Mouse (Mus musculus): ENCODE measurements at regions not wholly inside any gene's neighbourhood (a gene's known extent, or its start where the extent isn't known, plus 50 kb on each side); places are given as distances from the start of the nearest gene placed in this dataset.

DNA sequence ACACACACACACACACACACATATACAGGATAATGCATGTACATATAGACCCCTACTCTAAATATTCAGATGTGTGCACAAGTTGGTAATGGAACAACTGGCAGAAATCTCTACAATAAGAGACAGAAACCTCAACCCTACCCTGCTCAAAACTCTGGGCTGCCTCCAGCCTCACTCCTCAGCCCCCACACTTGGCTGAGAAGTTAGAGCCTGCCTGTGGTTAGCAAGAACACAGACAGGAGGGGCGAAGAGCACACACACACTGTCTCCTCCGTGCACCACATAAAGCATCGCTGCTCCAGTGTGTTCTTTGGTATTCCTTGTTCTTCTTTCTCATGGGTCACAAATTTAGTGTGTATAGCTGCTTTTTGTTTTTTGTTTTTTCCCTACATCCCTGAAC, 382.0 kb upstream of the Sox9 start:
- H3K4me3 ChIP-seq, result no peak overlapping the region
- no peaks in the 10 kb centered on the region for H3K27me3 ChIP-seq (replicated peaks)
- 92% methylated on average over 3 of the region's 3 CpGs for WGBS
- H3K4me1 ChIP-seq, result no peaks in the 10 kb centered on the region
- no peaks in the 10 kb centered on the region for H3K36me3 ChIP-seq (replicated peaks)
- no peaks in the 10 kb centered on the region for H3K9me3 ChIP-seq
- H3K9ac ChIP-seq, result no peak overlapping the region
- H3K27ac ChIP-seq, result no peak overlapping the region
- H3K4me2 ChIP-seq, result no peak overlapping the region
- ATAC-seq (replicated peaks), result no peak

DNA sequence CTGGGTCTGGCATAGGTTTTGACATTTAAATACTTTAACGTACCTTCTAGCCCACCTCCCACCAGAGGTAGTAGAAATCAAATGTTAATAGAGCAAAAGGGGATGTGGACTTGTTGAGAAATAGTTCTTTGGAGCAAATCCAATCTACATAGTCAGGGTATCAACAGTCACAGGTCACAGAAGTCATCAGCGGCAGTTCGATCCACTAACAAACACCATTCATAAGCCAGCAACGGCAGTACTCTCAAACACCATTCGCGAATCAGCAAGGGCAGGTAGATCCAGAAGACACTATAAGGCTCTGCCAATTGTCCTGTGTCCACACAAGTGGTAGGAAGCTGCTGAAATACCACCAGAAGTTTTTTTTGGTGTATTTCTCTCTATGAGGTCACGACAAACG, 374.3 kb upstream of the Sox9 start:
- no peak overlapping the region for H3K4me2 ChIP-seq
- ATAC-seq (replicated peaks), result no peak
- no peaks in the 10 kb centered on the region for H3K27me3 ChIP-seq (replicated peaks)
- WGBS, result 95% methylated on average over 8 of the region's 8 CpGs
- no peak overlapping the region for H3K27ac ChIP-seq
- H3K4me1 ChIP-seq, result 0 out of 2 replicates have a peak, but pooled peaks cover 8% of the 10 kb centered on the region
- no peak overlapping the region for H3K9ac ChIP-seq
- no peak overlapping the region for H3K4me3 ChIP-seq
- no peaks in the 10 kb centered on the region for H3K36me3 ChIP-seq (replicated peaks)
- no peaks in the 10 kb centered on the region for H3K9me3 ChIP-seq

DNA sequence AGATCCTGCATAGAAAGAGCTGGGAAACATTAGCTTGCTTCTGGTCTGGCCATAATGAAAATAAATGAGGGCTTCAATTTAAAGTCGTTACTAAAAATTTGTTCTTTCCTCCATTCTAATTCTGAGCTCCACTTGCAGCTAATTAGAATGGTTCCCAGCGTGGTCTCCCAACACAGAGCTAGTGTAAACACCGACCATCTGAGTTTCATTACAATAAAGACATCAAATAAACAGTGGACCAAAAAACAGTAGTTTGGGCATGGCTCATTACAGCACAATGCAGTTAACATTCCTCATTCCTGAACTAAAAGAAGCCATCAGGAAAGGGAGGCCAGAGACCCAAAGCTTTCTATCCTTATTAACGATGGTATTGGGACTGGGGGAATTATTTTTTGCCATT, 369.6 kb upstream of the Sox9 start:
- 17% methylated on average over 4 of the region's 4 CpGs for WGBS
- Histone ChIP-seq H3K4me1 (0 out of 2 replicates have a peak, but pooled peaks cover 8% of the 10 kb centered on the region), H3K4me3 (no peak overlapping the region), H3K36me3 (replicated peaks) (no peaks in the 10 kb centered on the region), H3K4me2 (no peak overlapping the region), H3K9ac (no peak overlapping the region), H3K27me3 (replicated peaks) (no peaks in the 10 kb centered on the region), H3K27ac (no peak overlapping the region), H3K9me3 (no peaks in the 10 kb centered on the region)
- no peak for ATAC-seq (replicated peaks)

DNA sequence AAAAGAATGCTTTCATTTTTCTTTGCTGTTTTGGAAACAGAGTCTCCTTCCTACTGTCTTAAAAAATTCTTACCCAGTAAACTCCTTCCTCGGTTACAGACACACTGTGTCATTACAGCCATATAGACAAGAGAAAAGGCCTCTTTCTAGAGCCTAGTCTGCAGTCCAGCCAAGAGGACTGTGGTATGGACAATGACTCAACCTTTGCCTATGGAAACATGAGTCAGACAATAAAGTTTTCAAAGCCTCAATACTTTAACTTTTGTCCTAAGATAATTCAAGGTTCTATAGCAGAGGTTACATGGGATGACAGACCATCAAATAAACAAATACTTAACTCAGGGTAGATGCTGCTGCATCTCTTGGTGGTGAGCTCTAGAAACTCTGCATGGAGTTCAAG, 339.4 kb upstream of the Sox9 start:
- Histone ChIP-seq H3K36me3 (replicated peaks) (no peaks in the 10 kb centered on the region), H3K9ac (no peak overlapping the region), H3K4me1 (no peaks in the 10 kb centered on the region), H3K9me3 (no peaks in the 10 kb centered on the region), H3K4me3 (no peak overlapping the region), H3K27ac (no peak overlapping the region), H3K27me3 (replicated peaks) (no peaks in the 10 kb centered on the region), H3K4me2 (no peak overlapping the region)
- ATAC-seq (replicated peaks), result no peak
- WGBS, result 87% methylated on average over 1 of the region's 1 CpGs

DNA sequence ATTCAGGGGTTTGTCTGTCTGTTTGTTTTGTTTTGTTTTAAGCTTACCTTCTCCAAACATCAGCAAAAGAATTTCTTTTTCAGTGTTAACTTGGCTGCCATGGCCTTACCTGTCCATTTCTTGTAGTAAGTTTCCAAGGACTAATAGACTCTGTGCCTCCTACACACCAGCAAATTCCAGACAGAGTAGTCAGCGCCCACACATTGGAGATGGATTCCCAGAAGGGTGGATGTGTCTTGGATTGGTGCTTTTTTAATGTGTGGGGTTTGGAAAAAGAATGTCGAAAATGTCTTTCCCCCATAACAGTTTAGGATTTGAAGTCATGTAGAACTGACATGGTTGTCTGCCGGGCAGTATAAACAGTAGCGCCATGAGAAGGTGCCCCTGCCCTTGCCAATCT, 338.1 kb upstream of the Sox9 start:
- Histone ChIP-seq H3K27ac (no peak overlapping the region), H3K36me3 (replicated peaks) (no peaks in the 10 kb centered on the region), H3K4me1 (no peaks in the 10 kb centered on the region), H3K4me2 (no peak overlapping the region), H3K9ac (no peak overlapping the region), H3K4me3 (no peak overlapping the region), H3K9me3 (no peaks in the 10 kb centered on the region), H3K27me3 (replicated peaks) (no peaks in the 10 kb centered on the region)
- ATAC-seq (replicated peaks), result no peak
- WGBS, result 91% methylated on average over 4 of the region's 4 CpGs

DNA sequence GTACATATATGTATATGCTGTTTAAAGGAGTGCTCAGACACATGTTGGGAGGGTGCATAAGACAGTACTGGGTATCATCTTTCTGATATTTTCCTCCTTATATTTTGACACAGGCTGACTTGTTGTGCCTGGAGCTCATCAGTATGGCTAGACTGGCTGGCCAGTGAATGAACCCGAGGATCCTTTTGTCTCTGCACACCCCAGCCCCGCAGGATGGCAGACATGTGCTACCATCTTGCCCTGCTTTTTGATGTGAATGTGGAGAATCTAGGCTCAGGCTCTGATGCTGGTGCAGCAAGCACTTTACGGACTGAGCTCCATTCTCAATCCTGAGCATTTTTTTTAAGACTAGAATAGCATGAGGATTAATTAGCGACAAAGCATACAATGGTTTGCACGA, 332.4 kb upstream of the Sox9 start:
- WGBS, result 9% methylated on average over 5 of the region's 5 CpGs
- ATAC-seq (replicated peaks), result no peak
- H3K27ac ChIP-seq, result no peak overlapping the region
- no peaks in the 10 kb centered on the region for H3K4me1 ChIP-seq
- H3K27me3 ChIP-seq (replicated peaks), result no peaks in the 10 kb centered on the region
- H3K36me3 ChIP-seq (replicated peaks), result no peaks in the 10 kb centered on the region
- H3K4me2 ChIP-seq, result no peak overlapping the region
- H3K9ac ChIP-seq, result no peak overlapping the region
- no peaks in the 10 kb centered on the region for H3K9me3 ChIP-seq
- no peak overlapping the region for H3K4me3 ChIP-seq

DNA sequence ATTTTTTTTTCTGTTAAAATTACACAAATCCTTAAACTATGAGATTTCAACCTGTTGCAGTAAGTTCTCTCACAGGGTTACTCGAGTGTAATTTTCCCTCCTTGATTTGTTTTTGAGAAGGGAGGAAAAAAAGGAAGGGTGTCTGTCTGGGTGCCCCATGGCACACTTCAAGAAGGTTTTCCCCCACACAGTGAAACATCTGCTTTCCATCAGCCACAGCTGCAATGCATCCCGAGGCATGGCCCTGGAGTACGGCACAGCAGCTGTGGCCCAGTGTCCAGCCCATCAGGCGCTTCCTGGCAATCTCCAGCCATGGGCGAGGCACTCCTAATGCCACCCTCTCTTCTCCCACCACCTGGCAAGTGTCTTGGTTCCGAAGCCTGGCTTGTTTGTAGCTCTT, 331.8 kb upstream of the Sox9 start:
- ATAC-seq (replicated peaks), result no peak
- Histone ChIP-seq H3K4me3 (no peak overlapping the region), H3K4me2 (no peak overlapping the region), H3K4me1 (no peaks in the 10 kb centered on the region), H3K27ac (no peak overlapping the region), H3K36me3 (replicated peaks) (no peaks in the 10 kb centered on the region), H3K27me3 (replicated peaks) (no peaks in the 10 kb centered on the region), H3K9ac (no peak overlapping the region), H3K9me3 (no peaks in the 10 kb centered on the region)
- WGBS, result 67% methylated on average over 6 of the region's 6 CpGs

DNA sequence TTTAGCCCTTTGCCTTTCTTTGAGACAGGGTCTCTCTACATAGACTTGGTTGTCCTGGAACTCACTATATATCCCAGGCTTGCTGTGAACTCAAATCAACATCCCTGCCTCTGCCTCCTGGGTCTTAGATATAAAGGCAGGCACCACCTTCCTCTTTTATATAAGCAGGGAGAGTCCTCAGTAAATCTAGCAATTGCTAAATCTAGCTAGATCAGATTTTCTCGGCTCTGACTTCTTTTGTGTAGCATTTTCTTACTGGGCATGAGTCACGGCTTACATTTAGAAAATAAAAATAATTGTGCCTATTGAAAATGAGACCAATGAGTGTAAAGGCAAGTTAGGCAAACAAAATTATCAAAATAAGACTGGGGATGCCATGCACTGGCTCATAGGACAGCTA, 323.9 kb upstream of the Sox9 start:
- no peaks in the 10 kb centered on the region for H3K4me1 ChIP-seq
- no peak overlapping the region for H3K4me2 ChIP-seq
- H3K36me3 ChIP-seq (replicated peaks), result no peaks in the 10 kb centered on the region
- no peak overlapping the region for H3K9ac ChIP-seq
- 90% methylated on average over 2 of the region's 2 CpGs for WGBS
- H3K27me3 ChIP-seq (replicated peaks), result no peaks in the 10 kb centered on the region
- ATAC-seq (replicated peaks), result no peak
- H3K4me3 ChIP-seq, result no peak overlapping the region
- no peak overlapping the region for H3K27ac ChIP-seq
- no peaks in the 10 kb centered on the region for H3K9me3 ChIP-seq

DNA sequence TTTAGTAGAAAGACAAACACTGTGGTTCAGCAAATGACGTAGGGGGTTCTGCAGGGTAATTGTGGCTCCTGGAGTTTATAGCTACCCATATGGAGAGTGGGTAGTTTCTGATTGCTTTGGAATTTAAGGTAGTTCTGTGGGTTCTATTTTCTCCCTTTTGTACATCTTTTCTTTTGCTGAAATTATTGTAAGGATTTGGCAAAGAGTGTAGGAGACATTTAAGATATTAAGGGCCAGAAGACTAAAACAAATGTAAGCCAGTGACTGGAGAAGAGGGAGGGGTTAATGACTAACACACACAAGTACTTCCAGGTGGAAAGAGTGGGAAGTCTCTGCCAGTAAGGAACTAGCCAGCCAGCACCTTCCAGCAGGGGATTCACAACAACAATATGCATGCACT, 318.9 kb upstream of the Sox9 start:
- 86% methylated on average over 1 of the region's 1 CpGs for WGBS
- Histone ChIP-seq H3K4me3 (no peak overlapping the region), H3K27me3 (replicated peaks) (no peaks in the 10 kb centered on the region), H3K27ac (no peak overlapping the region), H3K9ac (no peak overlapping the region), H3K9me3 (no peaks in the 10 kb centered on the region), H3K4me2 (no peak overlapping the region), H3K36me3 (replicated peaks) (no peaks in the 10 kb centered on the region), H3K4me1 (no peaks in the 10 kb centered on the region)
- no peak for ATAC-seq (replicated peaks)

DNA sequence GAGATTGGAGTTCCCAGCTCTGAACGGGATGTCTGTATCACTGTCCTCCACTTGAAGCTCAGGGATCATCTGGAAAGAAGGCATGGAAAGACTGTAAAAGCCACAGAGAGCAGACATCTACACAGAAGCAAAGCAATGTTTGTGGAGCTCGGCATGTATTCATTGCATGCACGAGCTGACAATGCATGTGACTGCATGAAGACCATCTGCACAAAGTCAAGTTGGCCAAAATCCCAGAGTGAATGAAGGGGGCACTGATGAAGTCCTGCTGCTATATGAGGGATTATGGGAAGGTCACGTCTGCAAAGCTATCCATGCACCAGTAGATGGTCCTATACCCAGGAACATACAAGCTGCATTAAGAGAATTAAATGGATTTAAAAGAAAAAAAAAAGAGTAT, 317.6 kb upstream of the Sox9 start:
- Histone ChIP-seq H3K36me3 (replicated peaks) (no peaks in the 10 kb centered on the region), H3K9ac (no peak overlapping the region), H3K4me3 (no peak overlapping the region), H3K27ac (no peak overlapping the region), H3K27me3 (replicated peaks) (no peaks in the 10 kb centered on the region), H3K4me2 (no peak overlapping the region), H3K9me3 (no peaks in the 10 kb centered on the region), H3K4me1 (no peaks in the 10 kb centered on the region)
- no peak for ATAC-seq (replicated peaks)
- WGBS, result 75% methylated on average over 4 of the region's 4 CpGs

DNA sequence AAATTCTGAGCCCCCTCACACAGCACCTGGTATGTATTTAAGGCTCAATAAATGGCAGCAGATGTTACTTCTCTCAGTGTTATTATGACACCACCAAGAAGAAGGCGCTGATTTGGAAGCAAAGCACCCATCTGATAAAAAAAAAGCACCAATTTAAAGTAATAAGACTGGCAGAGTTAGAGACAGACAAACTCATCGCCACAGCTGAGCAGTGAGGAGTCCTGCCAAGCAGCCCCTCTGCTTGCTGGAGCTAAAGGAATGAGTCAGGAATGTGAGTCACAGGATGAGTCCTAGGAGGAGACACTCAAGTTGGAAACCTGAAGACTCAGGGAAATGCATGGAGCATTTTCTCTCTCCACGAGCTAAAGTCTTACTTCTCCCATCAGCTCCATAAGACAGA, 311.7 kb upstream of the Sox9 start:
- WGBS, result 87% methylated on average over 3 of the region's 3 CpGs
- Histone ChIP-seq H3K4me2 (no peak overlapping the region), H3K27me3 (replicated peaks) (no peaks in the 10 kb centered on the region), H3K27ac (no peak overlapping the region), H3K9me3 (no peaks in the 10 kb centered on the region), H3K36me3 (replicated peaks) (no peaks in the 10 kb centered on the region), H3K4me3 (no peak overlapping the region), H3K4me1 (no peaks in the 10 kb centered on the region), H3K9ac (no peak overlapping the region)
- no peak for ATAC-seq (replicated peaks)

DNA sequence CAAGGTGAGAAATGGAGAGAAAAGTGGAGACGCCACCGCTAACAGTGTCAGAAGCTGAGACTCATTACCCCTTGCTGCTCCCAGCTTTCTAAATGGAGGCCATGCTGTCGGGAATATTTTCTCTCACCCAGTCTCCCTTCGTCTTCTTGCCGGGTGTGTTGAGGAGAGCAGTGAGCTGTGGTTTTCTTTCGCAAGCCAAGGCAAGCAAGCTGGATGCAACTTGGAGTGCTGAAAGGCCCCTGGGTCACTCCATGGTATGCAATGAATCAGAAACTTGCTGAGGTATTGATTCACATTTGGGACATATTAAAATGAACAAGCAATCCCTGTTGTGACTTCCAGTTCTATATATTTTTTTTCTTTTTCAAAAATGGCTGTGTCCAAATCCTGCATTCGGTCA, 308.8 kb upstream of the Sox9 start:
- no peak overlapping the region for H3K27ac ChIP-seq
- WGBS, result 86% methylated on average over 7 of the region's 7 CpGs

DNA sequence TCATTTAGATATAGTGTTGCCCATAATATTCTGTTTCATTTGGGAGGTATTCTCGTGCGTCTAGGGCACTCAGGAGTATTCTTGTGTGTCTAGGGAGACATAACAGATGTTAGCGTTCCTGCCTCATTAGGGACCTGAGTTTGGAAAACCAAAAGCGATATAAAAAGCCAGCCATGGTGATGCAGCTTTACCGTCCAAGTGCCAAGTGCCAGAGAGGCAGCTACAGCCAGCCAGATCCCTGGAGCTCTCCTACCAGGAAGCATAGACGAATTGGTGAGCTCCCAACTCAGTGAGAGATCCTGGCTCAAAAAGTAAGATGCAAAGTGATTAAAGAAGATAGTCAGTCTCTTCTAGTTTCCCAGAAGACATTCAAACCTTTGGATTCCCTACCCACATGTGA, 308.3 kb upstream of the Sox9 start:
- no peaks in the 10 kb centered on the region for H3K36me3 ChIP-seq (replicated peaks)
- no peak overlapping the region for H3K27ac ChIP-seq
- H3K9ac ChIP-seq, result no peak overlapping the region
- WGBS, result 87% methylated on average over 6 of the region's 6 CpGs
- H3K9me3 ChIP-seq, result no peaks in the 10 kb centered on the region
- no peak overlapping the region for H3K4me3 ChIP-seq
- no peak for ATAC-seq (replicated peaks)
- H3K27me3 ChIP-seq (replicated peaks), result no peaks in the 10 kb centered on the region
- H3K4me2 ChIP-seq, result no peak overlapping the region
- H3K4me1 ChIP-seq, result no peaks in the 10 kb centered on the region

More for the DNA sequence above, 308.8 kb upstream of the Sox9 start:
- ATAC-seq (replicated peaks), result no peak
- Histone ChIP-seq H3K4me2 (no peak overlapping the region), H3K36me3 (replicated peaks) (no peaks in the 10 kb centered on the region), H3K4me3 (no peak overlapping the region), H3K27me3 (replicated peaks) (no peaks in the 10 kb centered on the region), H3K4me1 (no peaks in the 10 kb centered on the region), H3K9ac (no peak overlapping the region), H3K9me3 (no peaks in the 10 kb centered on the region)

DNA sequence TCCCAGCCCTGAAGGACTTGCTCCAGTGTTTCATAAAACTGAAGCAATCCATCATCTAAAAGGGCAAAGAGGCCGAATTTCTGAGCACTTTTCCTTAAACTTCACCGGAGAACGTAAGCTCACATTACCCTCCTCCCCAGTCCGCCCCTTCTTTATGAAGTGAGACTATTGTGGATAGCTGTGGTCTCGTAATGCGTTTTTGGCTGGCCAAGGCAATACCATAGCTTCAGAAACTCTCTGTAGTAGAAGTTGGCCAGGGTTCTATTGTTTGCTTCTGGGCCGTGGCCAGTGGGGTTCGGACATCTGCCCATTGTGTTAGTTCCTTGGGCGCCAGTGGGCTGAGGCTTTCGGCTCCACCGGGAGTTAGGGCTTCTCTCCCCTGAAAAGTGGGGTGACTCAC, 301.7 kb upstream of the Sox9 start:
- Histone ChIP-seq H3K27ac (no peak overlapping the region), H3K4me3 (no peak overlapping the region), H3K9ac (no peak overlapping the region), H3K4me1 (no peaks in the 10 kb centered on the region), H3K27me3 (replicated peaks) (no peaks in the 10 kb centered on the region), H3K36me3 (replicated peaks) (no peaks in the 10 kb centered on the region), H3K4me2 (no peak overlapping the region), H3K9me3 (no peaks in the 10 kb centered on the region)
- 77% methylated on average over 11 of the region's 11 CpGs for WGBS
- ATAC-seq (replicated peaks), result no peak

All from midbrain, embryonic 15.5 days (tissue).